Mouse (Mus musculus) neural tube, embryonic 12.5 days (tissue): ENCODE results near the gene Ung. TPM values are rescaled to one million over a fixed set of nuclear protein-coding genes. Genes with fewer than 3 reads are reported as not detected.

ENCODE experiments used
- ATAC-seq: fragments of 200-750 bp; cut with Nextera tagmentation; 2 replicates; pipeline ENCODE4 v1.8.0; 2017; ENCODE audit warnings: low read depth, mild to moderate bottlenecking, moderate TSS enrichment, moderate library complexity; ENCODE audit not compliant: low FRiP score
- H3K27ac ChIP-seq: fragments of 300-500 bp; sonication (generic); 2 replicates; pipeline ENCODE4 v1.5.1; 2016
- H3K27me3 ChIP-seq: fragments of 300-500 bp; sonication (generic); replicated peaks from 2 replicates; pipeline ENCODE4 v1.6.1; 2016; ENCODE audit warnings: mild to moderate bottlenecking
- H3K36me3 ChIP-seq: fragments of 300-500 bp; sonication (generic); 2 replicates; pipeline ENCODE4 v1.6.1; 2016; ENCODE audit warnings: mild to moderate bottlenecking
- H3K4me1 ChIP-seq: fragments of 300-500 bp; sonication (generic); 2 replicates; pipeline ENCODE4 v1.6.1; 2016
- H3K4me2 ChIP-seq: fragments of 300-500 bp; sonication (generic); replicated peaks from 2 replicates; pipeline ENCODE4 v1.6.1; 2016; ENCODE audit warnings: mild to moderate bottlenecking
- H3K4me3 ChIP-seq: fragments of 300-500 bp; sonication (generic); 2 replicates; pipeline ENCODE4 v1.5.1; 2016
- H3K9ac ChIP-seq: fragments of 300-500 bp; sonication (generic); 2 replicates; pipeline ENCODE4 v1.6.1; 2016; ENCODE audit warnings: mild to moderate bottlenecking
- H3K9me3 ChIP-seq: fragments of 300-500 bp; sonication (generic); 2 replicates; pipeline ENCODE4 v1.6.1; 2016; ENCODE audit warnings: mild to moderate bottlenecking
- WGBS: fragments of 180-500 bp; shearing (Covaris S2); methylation state at CpG from one replicate; pipeline ENCODE4 v1.1.7; 2016; 5-methylcytosine and 5-hydroxymethylcytosine counted together
- polyA plus RNA-seq: library from polyadenylated mRNA; unstranded; fragments of >200 nt; fragmentation: Nextera tagmentation; extraction: Ambion mirVana; gene quantifications from 2 replicates; pipeline ENCODE4 v1.2.1, GENCODE M21; 2016

The Ung gene
- polyA plus RNA-seq, 1 experiment from 2014 or later: 25.8 TPM

DNA sequence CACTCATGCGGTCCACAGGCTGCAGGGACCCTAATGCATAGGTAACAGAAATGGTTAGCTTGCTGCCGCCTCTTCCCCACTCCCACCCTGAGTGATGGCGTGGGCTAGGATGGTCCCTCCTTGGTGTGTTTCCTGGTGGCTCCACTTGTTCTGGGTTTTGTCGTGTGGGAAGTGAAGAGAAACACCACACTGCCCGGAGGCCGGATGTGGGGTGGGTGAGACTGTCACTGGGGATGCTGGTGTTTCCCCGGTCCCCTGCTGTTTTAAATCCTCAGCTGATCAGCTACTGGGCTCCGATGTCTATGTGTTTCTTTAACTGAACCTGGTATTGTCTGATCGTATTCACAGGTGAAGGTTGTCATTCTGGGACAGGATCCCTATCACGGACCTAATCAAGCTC lies 5.3 kb downstream of the Ung start:
- H3K9ac ChIP-seq: no peak overlapping the region
- H3K4me3 ChIP-seq: no peak overlapping the region
- H3K4me1 ChIP-seq: peaks cover 40% of the 10 kb centered on the region
- ATAC-seq: no peak
- H3K27me3 ChIP-seq: no peaks in the 10 kb centered on the region
- 0 out of 2 replicates have a peak, but pooled peaks cover 4% of the 10 kb centered on the region for H3K36me3 ChIP-seq
- 91% methylated on average over 10 of the region's 10 CpGs for WGBS
- H3K27ac ChIP-seq: no peak overlapping the region
- H3K4me2 ChIP-seq: no peak overlapping the region
- H3K9me3 ChIP-seq: no peaks in the 10 kb centered on the region

DNA sequence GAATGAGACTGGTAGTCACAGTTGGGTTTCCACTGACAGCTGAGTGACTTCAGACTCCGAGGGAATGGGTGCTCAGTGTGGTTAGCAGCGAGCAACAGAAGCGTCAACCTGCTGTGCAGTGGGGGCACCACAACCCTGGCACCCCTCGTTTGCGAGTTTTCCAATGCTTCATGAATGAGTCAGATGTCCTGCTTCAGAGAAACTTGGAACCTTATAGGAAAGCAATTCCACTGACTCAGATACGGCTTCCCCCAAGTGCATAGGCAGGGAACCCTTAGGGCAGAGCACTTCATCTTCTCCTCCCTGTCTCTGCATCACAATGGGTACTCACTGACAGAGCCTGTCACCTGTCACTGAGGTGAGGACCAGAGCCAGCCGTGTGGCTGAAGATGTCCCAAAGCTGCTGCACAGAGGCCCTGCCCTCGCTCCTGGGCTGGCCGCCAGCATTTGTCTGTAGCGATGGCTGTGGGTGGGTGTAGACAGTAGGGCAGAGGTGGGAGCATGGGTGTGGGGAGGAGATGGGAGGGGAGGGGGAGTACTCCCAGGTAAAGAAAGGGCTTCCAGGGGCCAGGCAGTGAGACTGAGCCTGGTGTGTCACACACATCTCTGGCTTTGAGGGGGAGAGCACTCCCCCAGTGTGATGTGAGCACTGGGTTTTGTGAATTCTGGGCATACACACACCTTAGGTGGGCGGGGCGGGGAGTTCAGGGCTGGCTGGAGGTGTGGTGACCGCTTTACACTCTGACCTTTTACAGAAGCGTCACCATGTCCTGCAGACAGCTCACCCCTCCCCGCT lies 7.5 kb downstream of the Ung start:
- Histone ChIP-seq H3K9me3 (no peaks in the 10 kb centered on the region), H3K4me2 (no peak overlapping the region), H3K4me3 (no peak overlapping the region), H3K36me3 (0 out of 2 replicates have a peak, but pooled peaks cover 4% of the 10 kb centered on the region), H3K4me1 (peaks cover 25% of the 10 kb centered on the region), H3K27ac (no peak overlapping the region), H3K27me3 (no peaks in the 10 kb centered on the region), H3K9ac (no peak overlapping the region)
- WGBS: 89% methylated on average over 15 of the region's 15 CpGs
- no peak for ATAC-seq

DNA sequence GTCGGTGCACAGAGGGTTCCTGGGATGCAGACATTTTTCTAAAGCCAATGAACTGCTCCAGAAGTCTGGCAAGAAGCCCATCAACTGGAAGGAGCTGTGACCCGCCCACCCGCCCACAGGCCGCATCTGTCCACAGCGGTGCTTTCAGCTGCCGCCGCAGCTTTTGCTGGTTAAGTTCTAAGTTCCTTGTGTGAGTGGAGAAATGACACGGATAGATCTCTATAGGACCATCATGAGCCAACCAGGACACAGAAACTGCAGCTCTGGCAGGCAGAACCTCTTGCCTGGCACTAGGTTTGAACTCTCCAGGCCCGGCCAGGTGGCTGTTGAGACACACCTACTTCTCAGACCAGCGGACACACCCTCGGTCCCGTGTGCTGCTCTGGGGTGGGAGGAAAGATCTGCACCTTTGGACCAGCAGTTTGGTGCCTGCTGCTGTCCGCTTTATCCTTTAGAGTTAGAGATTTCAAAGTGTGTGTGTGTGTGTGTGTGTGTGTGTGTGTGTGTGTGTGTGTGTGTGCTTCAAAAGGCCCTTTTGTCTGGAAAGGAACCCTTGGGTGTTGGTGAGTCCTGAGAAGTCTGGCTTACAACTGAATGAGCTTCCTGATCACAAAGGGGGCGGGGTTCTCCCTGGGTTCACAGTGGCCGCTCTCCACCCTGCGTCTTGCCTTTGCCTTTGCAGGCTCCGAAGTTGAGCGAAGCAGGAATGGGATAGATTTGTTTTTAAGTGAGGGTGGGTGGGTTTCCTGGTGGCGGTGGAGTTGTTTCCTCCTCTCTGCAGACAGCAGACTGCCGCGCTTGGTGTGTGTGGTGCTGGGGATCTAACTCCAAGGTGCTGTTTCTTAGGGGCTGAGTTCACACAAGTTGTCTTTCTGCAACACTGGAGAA lies 8.3 kb downstream of the Ung start:
- 64% methylated on average over 21 of the region's 21 CpGs for WGBS
- H3K27ac ChIP-seq: peak overlapping the region; percentile 50
- peaks cover 25% of the 10 kb centered on the region for H3K4me1 ChIP-seq
- no peaks in the 10 kb centered on the region for H3K27me3 ChIP-seq
- H3K4me2 ChIP-seq: peak overlapping the region; percentile 42
- 0 out of 2 replicates have a peak, but pooled peaks have one; percentile 54 for ATAC-seq
- 0 out of 2 replicates have a peak, but pooled peaks cover 4% of the 10 kb centered on the region for H3K36me3 ChIP-seq
- H3K4me3 ChIP-seq: no peak overlapping the region
- no peak overlapping the region for H3K9ac ChIP-seq
- no peaks in the 10 kb centered on the region for H3K9me3 ChIP-seq

DNA sequence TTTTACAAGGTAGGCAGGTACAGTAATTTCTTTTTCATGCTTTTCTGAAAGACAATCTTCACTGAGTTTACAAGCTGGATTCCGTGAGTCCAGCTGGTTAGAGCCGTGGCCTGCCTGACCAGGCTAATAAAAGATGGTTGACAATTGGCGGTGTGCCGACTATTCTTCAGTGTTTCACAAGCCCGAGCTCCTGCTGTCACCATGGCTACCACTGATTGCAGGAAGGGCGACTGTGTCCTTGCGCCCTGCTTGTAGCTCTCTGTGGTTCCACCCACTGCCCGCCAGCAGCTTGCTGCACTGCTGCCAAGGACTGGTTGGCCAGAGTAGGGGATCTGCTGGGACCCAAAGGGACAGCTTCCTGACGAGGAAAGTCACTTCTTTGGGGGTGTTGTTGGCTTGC lies 9.0 kb downstream of the Ung start:
- Histone ChIP-seq H3K27ac (peak overlapping the region; percentile 50), H3K4me2 (peak overlapping the region; percentile 42), H3K27me3 (no peaks in the 10 kb centered on the region), H3K36me3 (0 out of 2 replicates have a peak, but pooled peaks cover 4% of the 10 kb centered on the region), H3K9ac (no peak overlapping the region), H3K4me3 (no peak overlapping the region), H3K4me1 (peaks cover 25% of the 10 kb centered on the region), H3K9me3 (no peaks in the 10 kb centered on the region)
- WGBS: 10% methylated on average over 9 of the region's 9 CpGs
- peak; percentile 86 for ATAC-seq

DNA sequence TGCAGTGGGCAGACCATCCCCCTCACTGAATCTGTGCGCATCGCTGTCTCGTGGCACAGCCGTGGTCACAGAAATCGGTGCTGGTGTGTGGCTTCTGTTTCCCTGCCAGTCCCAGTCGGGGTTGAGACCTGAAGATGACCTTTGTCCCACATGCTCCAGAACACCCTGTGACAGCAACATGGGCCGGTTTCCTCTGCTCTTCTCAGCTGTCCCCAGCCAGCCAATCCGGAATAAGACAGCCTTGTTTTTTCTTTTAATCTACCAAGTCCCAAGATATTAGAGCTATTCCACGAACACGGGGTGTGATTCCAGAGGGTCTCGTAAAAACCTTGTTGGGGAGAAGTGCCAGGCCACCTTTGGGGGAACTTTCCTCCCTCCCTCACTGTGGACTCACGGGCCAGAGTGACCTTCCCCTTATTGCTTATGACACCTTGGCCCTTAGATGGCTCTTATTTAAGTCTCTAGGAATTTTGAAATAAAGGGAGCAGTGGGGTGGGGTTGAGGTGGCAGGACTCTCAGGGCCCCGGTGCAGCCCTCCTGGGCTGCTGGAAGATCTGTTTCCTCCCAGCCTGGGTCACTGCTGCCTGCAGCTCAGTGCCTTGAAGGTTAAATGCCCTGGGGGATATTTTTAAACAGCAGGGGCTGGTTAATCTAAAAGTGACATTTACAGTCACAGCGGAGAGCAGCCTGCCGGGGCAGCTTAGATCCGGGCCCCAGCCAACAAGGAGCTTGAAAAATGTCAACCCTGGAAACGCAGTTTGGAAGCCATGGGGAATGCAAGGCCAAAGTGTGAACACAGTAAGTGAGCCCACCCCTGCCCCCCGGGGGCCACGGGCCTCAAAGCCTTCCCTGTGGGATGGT lies 16.1 kb downstream of the Ung start, which contains the start of gene Acacb:
Acacb (plus strand) TSS at position 508 of the 861 bp plus-strand sequence.
- 48% methylated on average over 19 of the region's 19 CpGs for WGBS
- no peak for ATAC-seq
- H3K4me3 ChIP-seq: no peak within 1 kb of the TSS
- H3K4me1 ChIP-seq: peaks cover 10% of the 10 kb centered on the region
- H3K9me3 ChIP-seq: no peaks in the 10 kb centered on the region
- H3K4me2 ChIP-seq: no peak within 1 kb of the TSS
- H3K9ac ChIP-seq: no peak within 1 kb of the TSS
- no peaks in the 10 kb centered on the region for H3K36me3 ChIP-seq
- H3K27me3 ChIP-seq: no peaks in the 10 kb centered on the region
- no peak within 1 kb of the TSS for H3K27ac ChIP-seq

DNA sequence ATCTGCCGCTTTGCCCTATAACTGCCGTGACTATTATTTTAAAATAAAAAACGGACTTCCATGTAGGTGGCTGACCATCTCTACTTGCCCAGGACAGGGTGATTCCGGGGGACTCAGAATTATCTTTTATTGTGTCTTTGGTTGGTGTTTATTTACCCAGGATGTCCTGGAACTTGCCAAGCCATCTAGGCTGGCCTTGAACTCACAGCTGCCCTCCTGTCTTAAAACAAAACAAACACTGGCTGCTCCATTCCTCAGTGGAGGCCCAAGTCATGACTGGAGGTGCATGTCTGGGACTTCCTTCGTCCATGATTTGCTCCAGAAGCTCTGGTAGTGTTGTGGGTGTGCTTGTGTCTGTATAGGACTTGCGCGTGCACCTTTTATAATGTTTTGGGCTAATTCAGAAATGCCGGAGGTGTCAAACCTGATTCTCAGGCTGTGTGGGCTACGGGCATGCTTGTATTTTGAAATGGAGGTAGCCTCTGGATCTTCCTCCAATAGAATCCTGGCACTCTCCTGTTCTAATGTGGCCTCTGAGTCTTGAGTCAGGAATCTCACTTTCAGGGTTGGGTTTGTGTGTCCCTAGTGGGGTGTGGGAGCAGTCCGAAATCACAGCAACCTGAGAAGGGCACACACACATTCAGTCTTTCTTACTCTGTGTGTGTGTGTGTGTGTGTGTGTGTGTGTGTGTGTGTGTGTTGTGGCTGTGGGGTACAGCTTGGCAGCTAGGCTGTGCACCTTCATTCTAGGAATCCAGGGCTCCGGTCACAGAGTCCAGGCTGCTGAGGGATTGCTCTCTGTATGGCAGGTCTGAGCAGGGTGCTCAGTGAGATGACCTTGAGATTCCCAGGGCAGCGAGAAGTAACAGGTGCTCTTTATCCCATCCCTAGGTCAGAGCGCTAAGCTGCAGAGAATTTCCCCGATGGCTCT lies 17.1 kb downstream of the Ung start:
- H3K4me1 ChIP-seq: peaks cover 10% of the 10 kb centered on the region
- 88% methylated on average over 14 of the region's 14 CpGs for WGBS
- H3K4me3 ChIP-seq: no peak overlapping the region
- ATAC-seq: no peak
- no peaks in the 10 kb centered on the region for H3K27me3 ChIP-seq
- H3K27ac ChIP-seq: no peak overlapping the region
- H3K9ac ChIP-seq: no peak overlapping the region
- no peaks in the 10 kb centered on the region for H3K9me3 ChIP-seq
- H3K4me2 ChIP-seq: no peak overlapping the region
- no peaks in the 10 kb centered on the region for H3K36me3 ChIP-seq

DNA sequence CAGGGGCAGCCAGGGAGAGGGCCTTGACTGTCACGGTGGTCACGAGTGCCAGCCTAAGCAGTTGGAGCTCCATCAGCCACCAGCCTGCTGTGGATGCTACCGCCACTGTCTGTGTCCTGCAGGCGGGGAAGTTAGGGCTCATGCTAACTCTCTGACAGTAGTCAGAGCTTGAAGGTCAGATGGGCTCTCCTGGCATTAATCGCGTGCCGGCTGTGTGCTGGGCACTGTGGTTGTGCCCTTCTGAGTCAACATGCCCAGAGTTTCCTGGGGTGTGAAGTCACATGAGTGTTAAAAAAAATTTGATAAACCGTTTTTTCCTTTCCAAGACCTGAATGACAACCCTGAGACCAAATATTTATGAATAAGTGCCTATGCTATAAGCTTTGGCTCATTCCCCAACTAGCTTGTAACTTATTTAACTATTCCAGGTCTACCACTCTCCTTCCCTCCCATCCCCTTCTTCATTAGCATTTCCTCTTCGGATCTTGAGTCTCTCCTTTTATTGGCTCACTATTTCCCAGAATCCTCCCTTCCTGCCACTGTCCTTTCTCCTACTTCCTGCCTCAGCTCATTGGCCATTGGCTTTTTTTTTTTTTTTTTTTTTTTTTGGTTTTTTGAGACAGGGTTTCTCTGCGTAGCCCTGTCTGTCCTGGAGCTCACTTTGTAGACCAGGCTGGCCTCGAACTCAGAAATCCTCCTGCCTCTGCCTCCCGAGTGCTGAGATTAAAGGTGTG lies 22.3 kb downstream of the Ung start:
- no peaks in the 10 kb centered on the region for H3K36me3 ChIP-seq
- H3K27ac ChIP-seq: no peak overlapping the region
- no peak overlapping the region for H3K9ac ChIP-seq
- H3K4me2 ChIP-seq: no peak overlapping the region
- ATAC-seq: no peak
- no peak overlapping the region for H3K4me3 ChIP-seq
- 89% methylated on average over 12 of the region's 12 CpGs for WGBS
- H3K4me1 ChIP-seq: peaks cover 4% of the 10 kb centered on the region; the same call in 1 of the 2 replicates
- no peaks in the 10 kb centered on the region for H3K9me3 ChIP-seq
- no peaks in the 10 kb centered on the region for H3K27me3 ChIP-seq

DNA sequence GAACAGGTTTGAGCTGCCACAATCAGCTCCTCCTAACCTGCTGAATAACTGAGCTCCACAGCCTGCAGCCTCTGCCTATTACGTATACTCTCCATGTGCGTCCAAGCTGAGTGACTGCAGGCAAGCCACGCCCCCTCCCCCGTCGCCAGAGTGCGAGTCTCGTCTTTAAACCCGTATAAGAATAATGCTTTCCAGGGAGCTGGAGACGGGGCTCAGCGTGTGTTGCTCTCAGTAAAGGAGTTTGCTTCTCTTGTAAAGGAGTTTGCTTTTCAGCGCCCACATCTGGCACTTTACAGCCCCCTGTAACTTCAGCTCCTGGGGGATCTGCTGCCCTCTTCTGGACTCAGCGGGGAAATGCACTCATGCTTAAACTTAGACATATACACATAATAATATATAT lies 23.3 kb downstream of the Ung start:
- H3K4me2 ChIP-seq: peak overlapping the region; percentile 43

DNA sequence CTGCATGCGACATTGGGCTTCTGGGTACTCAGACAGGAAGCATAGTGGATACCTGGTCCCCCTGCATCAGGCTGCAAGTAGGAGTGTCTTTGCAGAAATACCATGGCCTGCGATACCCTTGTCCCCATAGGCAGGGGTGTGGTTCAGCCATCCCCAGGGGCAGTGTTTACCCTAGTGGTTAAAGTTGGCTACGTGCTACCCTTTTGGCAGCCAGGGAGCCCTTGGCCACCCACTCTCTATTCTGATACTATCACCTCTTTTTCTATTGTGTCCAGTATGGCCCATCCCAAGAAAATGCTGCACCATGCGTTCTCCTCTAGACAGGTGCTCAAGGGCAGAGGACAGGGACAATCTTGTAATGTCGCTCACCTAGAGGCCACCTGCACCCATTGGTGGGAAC lies 24.6 kb downstream of the Ung start:
- H3K4me3 ChIP-seq: no peak overlapping the region
- H3K36me3 ChIP-seq: no peaks in the 10 kb centered on the region
- H3K9me3 ChIP-seq: no peaks in the 10 kb centered on the region
- H3K27ac ChIP-seq: no peak overlapping the region
- H3K4me1 ChIP-seq: peaks cover 4% of the 10 kb centered on the region; the same call in 1 of the 2 replicates
- WGBS: 79% methylated on average over 5 of the region's 5 CpGs
- H3K9ac ChIP-seq: no peak overlapping the region
- no peaks in the 10 kb centered on the region for H3K27me3 ChIP-seq
- no peak overlapping the region for H3K4me2 ChIP-seq
- no peak for ATAC-seq

More for the DNA sequence above, 23.3 kb downstream of the Ung start:
- Histone ChIP-seq H3K36me3 (no peaks in the 10 kb centered on the region), H3K4me1 (peaks cover 4% of the 10 kb centered on the region; the same call in 1 of the 2 replicates), H3K27me3 (no peaks in the 10 kb centered on the region), H3K9me3 (no peaks in the 10 kb centered on the region), H3K4me3 (peak overlapping the region; percentile 9; the same call in 1 of the 2 replicates), H3K27ac (no peak overlapping the region), H3K9ac (no peak overlapping the region)
- WGBS: 5% methylated on average over 12 of the region's 12 CpGs
- no peak for ATAC-seq

DNA sequence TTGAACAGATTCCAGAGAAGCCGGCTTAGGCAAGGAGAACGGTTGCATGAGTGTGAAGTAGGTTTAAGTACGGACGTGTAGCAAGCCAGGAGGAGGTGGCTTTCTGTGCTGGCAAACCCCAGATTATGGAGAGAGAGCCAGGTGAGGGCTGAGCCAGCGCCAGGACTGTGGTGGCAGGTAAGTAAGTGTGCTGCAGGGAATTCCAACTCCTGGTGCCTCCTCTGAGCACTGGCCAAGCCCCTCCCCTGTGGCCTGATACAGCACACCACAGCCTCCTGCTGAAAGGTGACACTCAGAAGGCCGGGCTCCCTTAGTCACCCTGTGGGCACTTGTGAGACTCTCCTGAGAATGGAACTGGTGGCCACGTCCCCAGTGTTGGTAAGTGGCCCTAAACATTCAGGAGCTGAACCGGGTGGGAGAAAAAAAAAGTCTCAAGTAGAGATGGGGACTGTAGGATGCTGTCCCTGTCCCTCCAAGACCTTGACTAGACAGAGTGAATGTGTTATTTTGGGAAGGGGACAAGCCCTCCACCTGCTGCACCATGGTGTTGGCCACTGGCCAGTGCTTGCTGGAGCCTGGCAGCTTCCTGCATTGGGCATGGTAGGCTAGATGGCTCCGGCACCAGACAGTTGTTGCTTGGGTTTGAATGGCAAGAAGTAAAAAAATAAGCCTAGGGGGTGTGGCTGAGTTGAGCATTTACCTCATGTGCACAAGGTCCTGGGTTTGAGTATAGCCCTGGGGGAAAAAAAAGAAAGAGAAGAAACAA lies 25.2 kb downstream of the Ung start:
- peaks cover 4% of the 10 kb centered on the region; the same call in 1 of the 2 replicates for H3K4me1 ChIP-seq
- H3K27ac ChIP-seq: no peak overlapping the region
- 72% methylated on average over 9 of the region's 9 CpGs for WGBS
- no peaks in the 10 kb centered on the region for H3K36me3 ChIP-seq
- ATAC-seq: no peak
- no peak overlapping the region for H3K4me3 ChIP-seq
- no peaks in the 10 kb centered on the region for H3K27me3 ChIP-seq
- no peak overlapping the region for H3K4me2 ChIP-seq
- no peak overlapping the region for H3K9ac ChIP-seq
- H3K9me3 ChIP-seq: no peaks in the 10 kb centered on the region
